Mouse (Mus musculus): ENCODE results near the gene Adamts9.

- TF ChIP-seq CTCF (conservative IDR thresholded peaks at IDR 0.05; ENCODE audit: insufficient read depth, insufficient read length, low read depth, low read length) (no peak), POLR2A (IDR thresholded peaks at IDR 0.05; ENCODE audit: low read depth, low read length) (no peak)
These were observed 214.8 kb downstream of the Adamts9 start for GRCm38 (mm10) chr6:92728514-92728913.
